Mouse (Mus musculus) frontal cortex, adult (tissue): Measurements from ENCODE around the gene Adcy5.

Source experiments
- ATAC-seq: cut with Nextera tagmentation; 2 replicates; pipeline ENCODE4 v1.9.2; 2017; ENCODE audit warnings: mild to moderate bottlenecking, moderate library complexity, mixed read lengths; ENCODE audit not compliant: low TSS enrichment

Adcy5 gene

GRCm38 (mm10) chr16:35316856-35317264 is 162.2 kb downstream of the Adcy5 start:
- ATAC-seq: no peak

GRCm38 (mm10) chr16:35317460-35317859 is 162.8 kb downstream of the Adcy5 start:
- ATAC-seq: no peak

GRCm38 (mm10) chr16:35318397-35318796 is 163.7 kb downstream of the Adcy5 start:
- no peak for ATAC-seq

GRCm38 (mm10) chr16:35319335-35319734 is 164.7 kb downstream of the Adcy5 start:
- ATAC-seq: peak; percentile 88

- no peak for ATAC-seq
Measured at GRCm38 (mm10) chr16:35319773-35320172, 165.1 kb downstream of the Adcy5 start.

- no peak for ATAC-seq
Measured at GRCm38 (mm10) chr16:35330451-35330850, 175.8 kb downstream of the Adcy5 start.
